ENCODE assay signal across 9 mouse cellular contexts in the genomic region with DNA sequence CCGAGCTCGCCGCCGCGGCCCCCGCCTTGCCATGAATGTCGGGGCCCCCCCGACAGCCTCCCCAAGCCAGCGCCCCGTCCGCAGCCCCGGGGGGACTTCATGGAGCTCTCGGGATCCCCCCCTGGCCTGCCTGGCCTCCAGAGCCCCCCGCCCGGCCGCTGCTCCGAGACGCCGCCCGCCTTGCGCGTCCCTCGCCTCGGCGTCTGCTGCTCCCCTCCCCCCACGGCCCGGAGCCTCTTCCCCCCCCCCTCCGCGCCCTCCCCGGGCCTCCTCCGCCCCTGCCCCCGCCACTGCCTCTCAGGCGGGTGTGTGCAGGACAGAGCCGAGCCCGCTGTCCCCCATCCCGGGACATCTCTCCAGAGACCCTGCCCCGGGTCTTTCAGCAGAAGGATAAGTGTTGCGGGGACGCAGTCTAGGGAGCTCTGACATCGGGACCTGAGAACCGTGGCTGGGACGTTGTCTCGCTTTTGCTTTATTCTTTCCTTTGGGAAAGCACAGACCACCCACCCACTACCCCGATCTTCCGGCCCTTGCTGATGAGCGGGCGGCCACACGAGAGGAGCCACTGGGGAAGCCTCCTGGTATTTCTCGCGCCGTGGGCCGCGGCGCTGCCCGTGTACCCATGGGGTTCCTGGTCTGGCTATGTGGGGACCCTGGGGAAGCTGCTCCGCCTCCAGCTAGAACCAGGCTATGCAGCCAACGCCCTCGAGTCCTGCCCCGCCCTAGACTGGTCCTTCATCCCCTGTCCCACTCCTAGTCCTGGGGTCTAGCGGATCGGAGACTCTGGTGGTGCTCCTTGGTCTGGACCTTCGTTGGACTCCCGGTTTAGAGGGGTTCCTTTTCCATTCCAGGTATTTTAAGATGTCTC. TPM values are rescaled to one million over a fixed set of nuclear protein-coding genes. Genes with fewer than 3 reads are reported as not detected.
A peak's percentile ranks its signal among the peaks of the same experiment; 100 is the strongest.
DNase-seq lines count a peak whose midpoint lies in the region; ATAC-seq and TF ChIP-seq lines count a peak whose summit lies in the region.
"Had no signal": no experiment of that assay in that cellular context is flagged by ENCODE, and none has a peak within 500 bp of the region (broad histone marks: within the 10 kb centered on the region; RNA-seq: fewer than 3 reads in every experiment).

No protein-coding gene starts in this region.

- ATAC-seq in cerebellum, adult (ENCODE audit: insufficient number of reproducible peaks, low FRiP score, low TSS enrichment), result no peak
- peak; percentile 64 for ATAC-seq in heart, postnatal 0 days (ENCODE audit: insufficient read depth, low read depth)

- H3K9ac ChIP-seq in heart, postnatal 0 days (replicated peaks; ENCODE audit: low read depth, low read length), result peak overlapping the region; percentile 81

- no peak for TF ChIP-seq CTCF in heart, postnatal 0 days (IDR thresholded peaks at IDR 0.05; ENCODE audit: low read depth)
- TF ChIP-seq CTCF in cerebellum, adult 2 months (IDR thresholded peaks at IDR 0.05; ENCODE audit: borderline replicate concordance, insufficient read depth, low read depth, low read length), result no peak

- 4% methylated on average over 54 of the region's 63 CpGs for WGBS in heart, postnatal 0 days
- 2% methylated on average over 57 of the region's 63 CpGs for WGBS in limb, embryonic 10.5 days
- WGBS in cerebellum, adult 2 months, result 10% methylated on average over 45 of the region's 63 CpGs

- peaks cover 29% of the 10 kb centered on the region for H3K27me3 ChIP-seq in heart, postnatal 0 days (ENCODE audit: control insufficient read depth, insufficient read depth, low read length)
- peaks cover 81% of the 10 kb centered on the region for H3K27me3 ChIP-seq in limb, embryonic 10.5 days (ENCODE audit: low read depth, poor library complexity, severe bottlenecking)
- peaks cover 6% of the 10 kb centered on the region; the same call in 1 of the 2 replicates for H3K27me3 ChIP-seq in cerebellum, adult 2 months (ENCODE audit: control insufficient read depth, insufficient read depth, low read length)

- H3K9me3 ChIP-seq in heart, postnatal 0 days (replicated peaks; ENCODE audit: control insufficient read depth, low read length), result no peaks in the 10 kb centered on the region
- no peaks in the 10 kb centered on the region for H3K9me3 ChIP-seq in limb, embryonic 10.5 days (replicated peaks)

- no peaks in the 10 kb centered on the region for H3K4me1 ChIP-seq in heart, postnatal 0 days (ENCODE audit: control insufficient read depth, insufficient read depth)
- H3K4me1 ChIP-seq in limb, embryonic 10.5 days, result peaks cover 80% of the 10 kb centered on the region
- H3K4me1 ChIP-seq in cerebellum, adult 2 months (ENCODE audit: control insufficient read depth, insufficient read depth, low read length), result no peaks in the 10 kb centered on the region

- DNase-seq in cerebellum, postnatal 10 days, result peak; percentile 57 to 61
- peak; percentile 45 for DNase-seq in ZHBTc4 (ENCODE audit: low read depth, low spot score)
- no peak for DNase-seq in heart, postnatal 0 days (ENCODE audit: low spot score)
- peak; percentile 80 for DNase-seq in limb, embryonic 10.5 days (ENCODE audit: low spot score)
- peak; percentile 76 for DNase-seq in neural tube, embryonic 10.5 days (ENCODE audit: extremely low spot score, low spot score)
- no peak for DNase-seq in right cerebral cortex, postnatal 25 days
- no peak for DNase-seq in cerebellum, adult 2 months

- peak overlapping the region; percentile 72 for H3K4me3 ChIP-seq in heart, postnatal 0 days (ENCODE audit: low read depth, low read length)
- peak overlapping the region; percentile 80 for H3K4me3 ChIP-seq in limb, embryonic 10.5 days
- no peak overlapping the region for H3K4me3 ChIP-seq in cerebellum, adult 2 months (replicated peaks; ENCODE audit: insufficient read depth, low read depth, low read length)

- TF ChIP-seq EP300 in heart, postnatal 0 days (IDR thresholded peaks at IDR 0.05; ENCODE audit: low read depth), result no peak

- H3K27ac ChIP-seq in heart, postnatal 0 days (ENCODE audit: low read depth), result peak overlapping the region; percentile 73
- peak overlapping the region; percentile 95 for H3K27ac ChIP-seq in limb, embryonic 10.5 days
- H3K27ac ChIP-seq in cerebellum, adult 2 months (ENCODE audit: insufficient read depth, low read length), result no peak overlapping the region

- H3K36me3 ChIP-seq in heart, postnatal 0 days (replicated peaks; ENCODE audit: control insufficient read depth, insufficient read depth, low read length), result no peaks in the 10 kb centered on the region; the same call in 1 of the 2 replicates
- H3K36me3 ChIP-seq in limb, embryonic 10.5 days, result peaks cover 11% of the 10 kb centered on the region

- H3K4me2 ChIP-seq in heart, postnatal 0 days (ENCODE audit: low read depth, low read length), result peak overlapping the region; percentile 98

- TF ChIP-seq POLR2A in cerebellum, adult 2 months (IDR thresholded peaks at IDR 0.05; ENCODE audit: borderline replicate concordance, insufficient read depth, low read length), result no peak

RNA-seq across cellular contexts. Expression of a gene that starts 2.0 kb away (rescaled TPM):
- total RNA-seq in heart, postnatal 0 days (2014; rRNA removed; ENCODE audit: low replicate concordance), result 7,206 and 8,752 TPM in 2 replicates
- 7,883 and 7,975 TPM in 2 replicates for polyA plus RNA-seq in heart, postnatal 0 days (2015; fragmentation: Nextera tagmentation; extraction: Ambion mirVana)
- 1.7 and 3.5 TPM in 2 replicates for polyA plus RNA-seq in limb, embryonic 10.5 days (2016; fragmentation: Nextera tagmentation; extraction: Ambion mirVana)
- 0.43 and 0.51 TPM in 2 replicates for polyA plus RNA-seq in cerebellum, adult 2 months (2012; rRNA removed)
- polyA plus RNA-seq: C2C12 had no signal

RNA-seq across cellular contexts. Expression of a gene that starts 3.3 kb away (rescaled TPM):
- 34.2 and 41.8 TPM in 2 replicates for total RNA-seq in heart, postnatal 0 days (2014; rRNA removed; ENCODE audit: low replicate concordance)
- 11.4 and 12.0 TPM in 2 replicates for polyA plus RNA-seq in heart, postnatal 0 days (2015; fragmentation: Nextera tagmentation; extraction: Ambion mirVana)
- polyA plus RNA-seq in limb, embryonic 10.5 days (2016; fragmentation: Nextera tagmentation; extraction: Ambion mirVana), result 36.3 and 49.2 TPM in 2 replicates
- polyA plus RNA-seq in cerebellum, adult 2 months (2012; rRNA removed), result 12.5 and 12.9 TPM in 2 replicates

RNA-seq across cellular contexts. Expression of a gene that starts 54.3 kb away (rescaled TPM):
- not detected in 2 replicates for total RNA-seq in heart, postnatal 0 days (2014; rRNA removed; ENCODE audit: low replicate concordance)
- not detected in 2 replicates for polyA plus RNA-seq in heart, postnatal 0 days (2015; fragmentation: Nextera tagmentation; extraction: Ambion mirVana)
- not detected in 2 replicates for polyA plus RNA-seq in limb, embryonic 10.5 days (2016; fragmentation: Nextera tagmentation; extraction: Ambion mirVana)
- not detected in 2 replicates for polyA plus RNA-seq in cerebellum, adult 2 months (2012; rRNA removed)
- polyA plus RNA-seq: C2C12 had no signal

Comparison
In these comparisons a context has a peak if more than half of its experiments do, and no peak if none do; other contexts are left out.
1. DNase-seq: peak in cerebellum, postnatal 10 days (2 of 2), ZHBTc4 (single experiment), limb, embryonic 10.5 days (single experiment) and neural tube, embryonic 10.5 days (single experiment); none in heart, postnatal 0 days (single experiment), right cerebral cortex, postnatal 25 days (single experiment) and cerebellum, adult 2 months (0 of 2).
2. RNA of a gene that starts 2.0 kb away (polyA plus RNA-seq): 7,883 to 7,975 TPM in heart, postnatal 0 days; 1.7 to 3.5 TPM in limb, embryonic 10.5 days and 0.43 to 0.51 TPM in cerebellum, adult 2 months; every median in the first group is over 1,000 times any median in the second.